Mouse (Mus musculus) liver, embryonic 14.5 days (tissue): ENCODE results near the gene Tnfsf12.

Source experiments
- CTCF ChIP-seq: IDR thresholded peaks from 2 replicates; pipeline ENCODE4 v1.5.1; 2016; ENCODE audit warnings: antibody characterized with exemption, low read depth, control low read depth
- EP300 ChIP-seq: IDR thresholded peaks from 2 replicates; pipeline ENCODE4 v1.6.1; 2016; ENCODE audit warnings: antibody characterized with exemption, low read depth

- 0 out of 2 replicates have a peak, but pooled peaks have one; percentile 27 for TF ChIP-seq CTCF
- TF ChIP-seq EP300, result no peak
These were observed 23.4 kb downstream of the Tnfsf12 start, which contains the start of gene Eif4a1 for GRCm38 (mm10) chr11:69672211-69672706.
